Mouse (Mus musculus): ENCODE measurements at regions not wholly inside any gene's neighbourhood (a gene's known extent, or its start where the extent isn't known, plus 50 kb on each side); places are given as distances from the start of the nearest gene placed in this dataset.

DNA sequence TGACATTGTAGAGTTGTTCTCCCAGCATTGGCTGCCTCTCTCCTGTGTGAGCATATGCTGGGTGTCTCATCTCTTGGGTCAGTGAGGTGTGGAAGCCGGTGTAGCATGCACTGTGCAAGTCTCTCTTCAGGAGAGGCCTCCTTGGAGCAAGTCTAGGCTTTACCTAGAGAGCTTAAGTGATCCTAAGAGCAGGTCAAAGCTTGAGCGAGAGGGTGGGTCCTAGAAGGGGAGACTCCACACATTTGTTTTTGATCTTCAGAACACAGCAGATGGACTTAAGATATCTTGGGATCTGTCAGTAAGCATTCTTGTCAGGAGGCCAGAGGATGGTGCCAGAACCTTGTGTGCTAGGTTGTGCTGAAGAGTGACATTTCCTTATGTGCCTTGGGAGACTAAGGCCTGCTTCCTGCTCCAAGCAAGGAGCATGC lies 136.4 kb downstream of the Tmx1 start:
- DNase-seq (ENCODE audit: low spot score in 2 of 2): no peak

DNA sequence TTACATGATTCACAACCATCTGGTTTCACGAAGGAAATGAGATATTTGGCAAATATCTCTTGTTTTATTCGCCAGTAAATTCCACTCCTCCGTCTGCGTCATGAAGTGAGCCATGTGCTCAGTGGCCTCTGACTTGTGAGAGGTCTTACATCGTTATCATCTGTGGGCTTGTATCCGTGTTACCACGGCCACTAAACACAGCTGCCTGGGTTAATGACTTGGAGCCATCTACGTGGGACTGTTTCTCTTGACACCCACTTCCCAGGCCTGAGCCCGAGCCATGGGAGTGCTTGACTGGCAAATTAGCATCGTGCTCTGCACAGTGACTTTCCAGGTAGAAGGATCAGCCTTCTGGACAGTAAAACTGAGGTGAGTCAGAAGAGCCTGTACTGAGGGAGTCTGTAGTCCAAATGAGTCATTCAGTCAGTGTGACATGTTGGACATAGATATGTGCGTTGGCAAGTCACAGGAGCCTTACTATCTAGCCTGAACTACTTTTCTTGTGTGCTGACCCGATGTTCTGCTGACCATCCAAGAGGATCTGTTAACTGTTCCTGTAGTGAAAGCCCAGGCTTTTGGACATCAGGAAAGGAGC lies 137.7 kb downstream of the Tmx1 start:
- no peak for DNase-seq (ENCODE audit: low spot score in 2 of 2)

DNA sequence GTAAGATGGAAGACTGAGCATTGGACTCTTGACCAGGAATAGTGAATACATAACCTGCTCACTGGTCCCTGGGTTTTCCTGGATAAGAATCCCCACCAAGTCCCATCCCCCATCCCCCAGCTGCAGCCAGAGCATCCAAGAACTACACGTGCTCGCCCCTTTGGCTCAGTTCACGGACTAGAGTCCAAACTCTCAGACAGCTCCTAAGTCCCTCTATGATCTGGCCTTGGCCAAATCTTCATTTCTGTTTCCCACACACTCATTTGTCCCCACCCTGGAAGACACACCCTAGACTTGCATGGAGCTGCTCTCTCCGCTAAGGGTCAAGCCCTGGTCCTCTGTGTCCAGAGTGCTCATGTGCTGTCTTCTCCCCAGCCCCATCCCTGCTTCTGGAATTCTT lies 139.9 kb downstream of the Tmx1 start:
- DNase-seq (ENCODE audit: low spot score in 2 of 2): no peak

DNA sequence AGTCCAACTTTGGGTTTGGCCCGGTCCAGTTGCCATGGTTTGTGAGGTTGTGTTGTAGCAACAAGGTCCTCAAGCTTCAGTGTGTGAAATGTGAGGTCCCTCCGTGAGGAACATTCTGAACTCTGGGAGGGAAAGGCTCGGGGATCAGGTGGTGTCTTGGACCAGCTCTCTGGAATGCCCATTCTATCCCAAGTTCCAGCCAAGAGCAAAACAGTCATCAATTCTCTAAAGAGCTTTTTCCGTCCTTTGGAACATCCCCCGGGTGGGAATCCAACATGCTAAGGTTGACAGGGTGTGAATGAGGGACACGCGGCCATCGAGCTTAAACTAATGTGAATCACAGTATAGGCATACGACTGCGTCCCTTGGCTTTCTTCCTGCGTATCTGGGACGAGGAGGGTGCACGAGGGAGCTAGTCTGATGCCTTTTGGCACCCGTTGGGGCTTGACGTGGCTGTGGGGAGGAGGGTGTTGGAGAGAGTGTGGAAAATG lies 145.4 kb downstream of the Tmx1 start:
- DNase-seq (ENCODE audit: low spot score in 2 of 2): no peak

DNA sequence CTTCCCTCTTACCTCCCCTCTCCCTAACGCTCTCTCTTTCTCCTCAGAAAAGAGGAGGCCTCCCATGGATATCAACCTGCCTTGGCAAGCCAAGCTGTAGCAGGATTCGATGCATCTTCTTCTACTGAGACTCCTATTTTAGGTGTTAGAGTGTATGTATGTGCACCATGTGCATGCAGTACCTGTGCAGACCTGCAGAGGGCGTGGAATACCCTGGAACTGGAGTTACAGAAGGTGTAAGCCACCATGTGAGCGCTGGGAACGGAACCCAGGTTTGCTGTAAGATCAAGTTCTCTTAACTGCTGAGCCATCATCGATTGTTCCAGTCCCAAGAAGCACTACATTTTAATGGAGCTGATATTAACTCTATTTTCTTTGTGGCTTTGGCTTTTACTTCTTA lies 146.8 kb downstream of the Tmx1 start:
- no peak for DNase-seq (ENCODE audit: low spot score in 2 of 2)

DNA sequence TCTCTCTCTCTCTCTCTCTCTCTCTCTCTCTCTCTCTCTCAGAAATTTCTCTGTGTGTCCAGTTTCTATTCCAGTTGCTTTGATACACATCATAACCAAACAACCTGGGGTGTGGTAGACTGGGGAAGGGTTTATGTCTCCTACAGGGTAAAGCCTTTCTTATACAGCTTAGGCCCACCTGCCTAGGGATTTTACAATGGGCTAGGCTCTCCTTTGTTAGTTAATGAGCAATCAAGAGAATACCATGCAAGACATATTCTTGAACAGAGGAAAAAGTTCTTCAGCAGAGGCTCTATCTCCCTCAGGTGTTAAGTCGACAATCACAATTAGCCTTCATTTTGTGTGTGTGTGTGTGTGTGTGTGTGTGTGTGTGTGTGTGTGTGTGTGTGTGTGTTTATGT lies 151.0 kb downstream of the Tmx1 start:
- DNase-seq (ENCODE audit: low spot score in 2 of 2): no peak

DNA sequence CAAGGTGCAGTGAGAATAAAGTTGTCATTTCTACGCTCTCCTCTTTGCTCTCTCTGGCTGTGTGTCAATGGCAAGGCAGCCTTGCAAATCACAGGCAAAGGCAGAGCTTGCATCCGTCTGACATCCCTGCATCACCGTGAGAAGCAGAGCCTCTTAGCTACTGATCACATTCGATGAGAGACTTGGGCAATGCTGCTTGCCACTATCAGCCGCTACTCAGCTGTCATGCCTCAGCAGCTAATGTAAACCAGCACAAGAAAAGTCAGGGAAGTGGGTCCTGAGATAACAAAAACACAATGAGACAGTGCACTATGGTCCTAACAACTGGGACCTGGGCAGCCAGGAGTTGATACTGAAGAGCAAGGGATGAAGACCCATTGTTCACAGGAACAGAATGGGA lies 155.8 kb downstream of the Tmx1 start:
- no peak for DNase-seq (ENCODE audit: low spot score in 2 of 2)

DNA sequence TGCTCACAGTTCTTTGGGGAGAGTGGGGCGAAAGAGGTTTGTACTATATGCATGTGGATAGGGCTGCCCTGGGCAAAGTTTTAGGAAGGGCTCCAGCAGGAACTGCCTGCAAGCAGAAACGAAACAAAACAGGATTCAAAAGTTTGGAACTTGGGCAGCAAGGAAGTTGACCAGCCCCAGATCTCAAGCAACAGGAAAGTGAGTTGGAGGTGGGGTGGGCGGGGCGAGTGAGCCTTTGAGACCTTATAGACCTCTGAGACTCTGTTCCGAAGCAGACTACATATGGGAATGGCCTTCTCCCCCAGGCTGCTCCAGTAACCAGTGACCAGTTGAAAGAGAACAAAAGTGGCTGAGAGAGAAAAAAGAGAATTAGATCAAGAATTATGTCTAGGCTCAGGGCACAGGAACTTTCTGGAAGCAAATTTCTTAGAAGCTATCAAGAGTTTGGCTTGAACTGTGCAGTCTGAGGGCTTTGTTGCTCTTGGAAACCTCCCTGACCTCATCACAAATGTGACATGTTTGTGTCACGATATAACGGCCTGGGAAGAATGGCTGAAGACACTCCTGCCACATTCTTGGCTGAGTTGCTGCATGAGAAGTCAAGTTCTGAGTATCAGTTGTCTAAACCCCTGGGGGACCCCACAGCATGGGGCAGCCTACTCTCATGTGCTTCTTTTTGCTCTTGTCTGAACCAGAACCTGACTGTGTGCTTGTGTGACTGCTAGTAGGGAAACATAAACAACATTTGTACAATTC lies 156.4 kb downstream of the Tmx1 start:
- DNase-seq (ENCODE audit: low spot score in 2 of 2): no peak

DNA sequence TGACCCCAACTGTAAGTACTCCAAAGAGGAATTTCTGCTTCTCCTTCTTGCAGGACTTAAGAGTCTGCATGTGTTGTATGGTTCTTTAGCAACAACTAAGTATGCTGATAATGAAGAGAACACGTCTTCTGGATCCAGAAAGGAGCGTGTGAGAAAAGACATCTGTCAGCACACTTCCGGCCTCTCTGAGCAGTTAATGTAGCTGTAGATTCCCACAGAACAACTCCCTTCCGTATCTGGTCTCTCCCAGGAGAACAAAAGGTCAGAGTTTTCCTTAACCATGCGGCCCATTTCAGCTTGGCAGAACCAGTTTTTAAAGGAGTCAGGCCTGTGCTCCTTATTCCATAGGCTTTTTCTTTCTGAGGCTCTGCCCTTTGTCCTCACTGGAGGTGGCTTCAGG lies 159.0 kb downstream of the Tmx1 start:
- DNase-seq (ENCODE audit: low spot score in 2 of 2): no peak

DNA sequence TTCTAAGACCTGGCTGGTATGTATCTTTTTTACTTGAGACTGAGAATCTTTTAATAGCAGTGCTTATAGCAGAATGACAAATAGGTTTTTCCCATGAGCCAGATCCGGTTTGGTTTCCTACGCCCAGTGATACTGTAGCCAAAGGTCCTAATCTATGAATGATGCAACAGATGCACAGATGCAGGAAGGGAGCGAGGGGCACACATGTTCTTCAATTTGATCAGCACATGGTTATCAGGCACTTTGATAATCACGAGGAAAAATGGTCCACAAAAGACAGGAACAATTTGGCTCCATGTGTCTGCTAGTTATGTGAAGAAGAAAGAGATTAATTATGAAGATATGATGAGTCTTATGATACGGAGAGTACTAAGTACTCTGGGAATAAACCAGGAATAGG lies 160.3 kb downstream of the Tmx1 start:
- DNase-seq (ENCODE audit: low spot score in 2 of 2): no peak

DNA sequence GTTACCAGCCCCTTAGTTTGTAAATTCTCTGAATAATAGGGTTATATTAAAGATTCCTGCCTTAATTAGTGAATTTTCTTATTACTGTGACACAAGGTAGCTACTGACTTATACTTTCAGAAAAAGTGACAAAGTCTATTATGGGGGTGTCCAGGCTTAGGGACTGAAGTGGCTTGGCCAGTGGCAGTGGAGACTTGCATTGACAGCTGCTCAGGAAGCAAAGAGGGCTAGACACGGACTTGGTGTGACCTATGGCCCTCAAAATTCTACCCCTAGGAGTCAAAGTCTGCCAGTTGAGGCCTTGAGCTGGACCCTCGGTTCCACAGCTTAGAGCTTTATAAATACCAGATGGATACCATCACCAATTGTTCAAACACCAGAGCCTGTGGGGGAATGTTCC lies 161.2 kb downstream of the Tmx1 start:
- DNase-seq (ENCODE audit: low spot score in 2 of 2): no peak

DNA sequence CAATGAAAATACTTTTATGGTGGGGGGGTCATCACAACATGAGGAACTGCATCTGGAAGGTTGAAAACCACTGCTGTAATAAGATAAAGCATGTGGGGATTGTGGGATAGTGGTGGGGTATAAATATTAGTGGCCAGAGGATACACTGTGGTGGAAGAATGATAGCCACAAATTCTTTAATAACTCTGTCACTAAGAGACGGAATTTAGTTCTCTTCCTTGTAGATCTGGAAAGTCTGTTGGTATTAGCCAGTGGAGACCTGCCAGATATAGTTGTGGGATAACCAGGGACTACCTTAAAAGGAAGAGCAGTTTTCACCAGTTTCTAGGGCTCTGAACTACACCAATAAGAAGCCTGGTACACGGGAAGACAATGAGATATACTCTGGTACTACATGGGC lies 161.8 kb downstream of the Tmx1 start:
- DNase-seq (ENCODE audit: low spot score in 2 of 2): no peak

DNA sequence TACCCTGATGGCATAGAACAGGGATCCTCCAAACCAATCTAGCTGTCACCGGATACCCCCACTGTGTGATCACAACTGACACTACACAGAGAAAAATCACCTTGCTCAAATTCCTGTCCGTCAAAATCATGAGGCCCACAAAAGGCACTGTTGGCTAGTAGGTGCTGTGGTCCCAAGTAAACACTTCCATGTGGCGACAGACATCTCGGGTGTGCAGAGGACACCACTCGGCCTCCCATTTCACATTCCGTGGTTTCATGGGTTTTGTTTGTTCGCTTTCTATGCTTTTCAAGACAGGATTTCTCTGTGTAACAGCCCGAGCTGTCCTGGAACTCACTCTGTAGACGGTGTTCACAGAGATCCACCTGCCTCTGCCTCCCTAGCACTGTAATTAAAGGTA lies 162.2 kb downstream of the Tmx1 start:
- DNase-seq (ENCODE audit: low spot score in 2 of 2): no peak

DNA sequence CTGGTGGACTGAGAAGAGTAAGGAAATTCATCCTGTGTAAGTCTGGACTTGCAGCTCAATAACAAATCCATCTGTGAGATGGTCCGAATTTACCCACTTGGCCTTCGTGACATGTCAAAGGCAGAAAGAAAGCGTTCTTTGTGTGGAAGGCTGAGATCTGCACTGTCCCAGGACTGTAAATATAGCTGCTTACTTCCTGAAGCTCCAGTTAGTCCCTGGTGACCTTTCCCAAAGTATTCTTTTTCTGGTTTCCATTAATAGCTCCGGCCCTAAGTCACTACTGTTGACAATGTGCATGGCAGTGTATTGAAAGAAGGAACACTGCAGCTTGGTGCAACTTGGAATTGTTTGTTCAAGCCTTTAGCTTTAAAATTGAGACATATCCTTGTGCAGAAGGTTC lies 163.2 kb downstream of the Tmx1 start:
- no peak for DNase-seq (ENCODE audit: low spot score in 2 of 2)

DNA sequence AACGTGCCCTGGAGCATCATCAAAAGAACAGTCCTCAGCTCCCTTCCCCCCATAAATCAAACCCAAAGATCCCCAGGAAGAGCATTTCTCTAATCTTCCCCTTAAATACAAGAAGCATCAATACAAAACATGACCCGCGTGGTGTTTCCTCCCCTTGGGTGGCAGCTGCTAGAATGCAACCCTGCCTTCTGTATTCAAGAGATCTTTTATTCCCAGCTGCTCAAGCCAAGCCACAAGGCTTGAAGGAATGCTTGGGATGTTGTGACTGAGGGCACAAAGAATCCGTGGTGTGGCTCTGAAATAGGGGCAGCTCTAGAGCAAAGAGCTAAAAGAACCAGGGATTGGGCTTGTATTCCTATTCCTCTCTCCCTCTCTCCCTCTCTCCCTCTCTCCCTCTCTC lies 163.6 kb downstream of the Tmx1 start:
- DNase-seq (ENCODE audit: low spot score in 2 of 2): no peak

DNA sequence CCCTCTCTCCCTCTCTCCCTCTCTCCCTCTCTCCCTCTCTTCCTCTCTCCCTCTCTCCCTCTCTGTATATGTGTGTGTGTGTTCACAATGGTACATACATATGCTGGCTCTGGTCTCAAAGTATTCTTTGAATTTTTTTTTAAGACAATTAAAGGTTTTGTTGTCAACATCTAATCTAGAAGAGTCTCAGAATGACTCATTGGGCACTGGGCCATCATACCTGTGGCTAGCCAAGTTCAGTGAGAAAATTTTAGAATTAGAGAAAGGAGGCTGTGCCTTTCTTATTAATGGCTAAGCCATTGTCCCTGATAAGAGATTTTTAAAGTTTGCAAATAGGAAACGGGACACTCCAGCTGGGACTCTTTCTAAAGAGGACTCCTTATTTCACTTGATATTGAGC lies 164.1 kb downstream of the Tmx1 start:
- DNase-seq (ENCODE audit: low spot score in 2 of 2): no peak

DNA sequence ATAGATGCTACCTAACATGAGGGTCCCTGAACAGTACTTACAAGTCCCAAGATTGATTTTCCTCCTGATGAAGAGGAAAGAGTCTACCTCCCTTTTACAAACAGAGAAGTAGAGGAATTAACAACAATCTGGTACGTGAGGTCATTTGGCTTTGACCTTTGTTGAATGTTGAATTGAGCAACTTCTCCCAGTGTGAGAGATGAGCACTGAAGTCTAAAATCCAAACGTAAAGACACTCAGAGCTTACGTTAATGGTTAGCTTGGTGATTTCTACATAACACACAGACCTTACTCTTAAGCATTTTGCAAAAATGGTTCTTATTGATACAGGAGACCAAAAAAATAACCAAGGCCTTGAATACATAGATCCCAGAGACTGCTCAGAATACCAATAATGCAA lies 165.1 kb downstream of the Tmx1 start:
- DNase-seq (ENCODE audit: low spot score in 2 of 2): no peak

DNA sequence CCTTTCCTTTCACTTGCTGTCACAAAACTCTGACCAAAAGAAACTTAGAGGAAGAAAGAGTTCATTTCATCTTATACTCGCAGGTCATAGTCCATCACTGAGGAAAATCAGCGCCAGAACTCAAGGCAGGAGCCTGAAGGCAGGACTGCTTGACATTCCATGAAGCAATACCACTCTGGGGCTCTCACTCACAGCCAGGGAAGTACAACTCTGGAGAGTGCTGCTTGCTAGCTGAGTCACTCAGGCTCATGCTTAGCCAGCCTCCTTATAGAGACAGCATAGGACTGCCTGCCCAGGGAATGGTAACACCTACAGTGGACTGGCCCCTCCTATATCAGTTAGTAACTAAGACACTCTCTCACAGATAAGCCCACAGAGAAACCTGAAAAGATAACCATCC lies 166.5 kb downstream of the Tmx1 start:
- DNase-seq (ENCODE audit: low spot score in 2 of 2): no peak

DNA sequence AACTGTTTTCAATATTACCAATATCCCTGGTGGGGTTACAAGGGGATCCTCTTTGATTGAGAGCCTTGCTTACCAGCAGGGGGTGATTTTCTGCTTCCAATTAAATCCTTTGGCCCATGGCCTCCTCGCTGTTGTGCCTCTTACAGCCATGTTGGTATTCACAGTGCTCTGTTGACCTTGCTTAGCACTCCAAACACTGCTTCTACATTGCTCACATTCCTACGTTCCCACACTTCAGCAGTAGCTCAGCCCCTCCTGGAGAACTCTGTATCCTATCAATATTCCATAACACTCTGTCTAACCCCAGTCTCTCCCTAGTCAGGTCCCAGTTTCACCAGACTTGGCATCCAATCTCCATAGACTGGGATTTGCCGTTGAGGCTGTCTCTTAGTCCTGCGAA lies 169.1 kb downstream of the Tmx1 start:
- DNase-seq (ENCODE audit: low spot score in 2 of 2): no peak

DNA sequence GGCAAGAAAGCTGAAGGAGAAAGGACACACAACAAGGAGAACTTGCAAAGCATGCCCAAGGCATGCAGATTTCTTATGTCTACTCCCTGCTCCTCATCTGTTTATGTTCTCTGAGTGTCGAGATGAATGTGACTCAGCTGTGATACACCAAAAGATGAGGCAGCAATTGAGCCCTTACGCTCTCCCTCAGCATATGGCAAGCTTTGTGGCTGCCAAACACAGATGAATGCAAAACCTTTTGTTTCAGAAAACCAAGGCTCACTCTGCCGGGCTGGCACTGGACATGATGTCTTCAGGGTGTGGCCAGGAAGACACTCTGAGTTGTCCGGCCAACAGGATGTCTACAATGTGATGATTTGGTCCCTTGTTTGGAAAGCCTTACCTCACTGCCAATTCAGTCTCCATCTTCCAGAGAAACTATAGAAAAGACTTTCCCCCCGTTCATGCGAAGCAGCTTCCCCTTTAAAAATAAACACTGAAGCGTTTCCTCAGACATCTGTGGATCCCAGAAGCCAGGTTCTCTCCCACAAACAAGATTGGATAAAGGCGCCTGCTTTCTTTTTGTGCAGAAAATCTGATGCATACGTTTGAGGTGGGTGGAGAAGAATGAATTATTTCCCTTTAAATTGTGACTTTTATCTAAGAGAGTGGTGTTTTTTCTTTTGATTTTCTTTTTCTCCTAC lies 171.5 kb downstream of the Tmx1 start:
- no peak for DNase-seq (ENCODE audit: low spot score in 2 of 2)

DNA sequence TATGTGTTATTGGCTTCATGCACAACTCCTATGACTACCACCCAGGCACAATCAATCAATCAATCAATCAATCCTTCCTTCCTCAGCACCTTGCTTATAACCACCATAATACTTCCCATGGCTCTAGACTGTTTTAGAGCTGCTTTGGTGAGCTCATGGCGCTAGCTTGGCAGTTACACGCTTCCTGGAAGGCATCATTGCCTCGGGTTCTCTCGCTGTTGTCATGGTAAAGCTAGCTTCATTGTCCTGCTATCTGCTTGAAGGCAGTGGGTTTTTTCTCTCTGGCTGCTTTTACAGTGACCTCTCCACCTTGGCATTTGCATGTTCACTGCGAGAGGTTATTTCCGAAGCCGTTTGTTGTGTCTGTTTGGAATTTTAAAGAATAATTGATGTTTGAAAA lies 174.7 kb downstream of the Tmx1 start:
- DNase-seq (ENCODE audit: low spot score in 2 of 2): no peak

DNA sequence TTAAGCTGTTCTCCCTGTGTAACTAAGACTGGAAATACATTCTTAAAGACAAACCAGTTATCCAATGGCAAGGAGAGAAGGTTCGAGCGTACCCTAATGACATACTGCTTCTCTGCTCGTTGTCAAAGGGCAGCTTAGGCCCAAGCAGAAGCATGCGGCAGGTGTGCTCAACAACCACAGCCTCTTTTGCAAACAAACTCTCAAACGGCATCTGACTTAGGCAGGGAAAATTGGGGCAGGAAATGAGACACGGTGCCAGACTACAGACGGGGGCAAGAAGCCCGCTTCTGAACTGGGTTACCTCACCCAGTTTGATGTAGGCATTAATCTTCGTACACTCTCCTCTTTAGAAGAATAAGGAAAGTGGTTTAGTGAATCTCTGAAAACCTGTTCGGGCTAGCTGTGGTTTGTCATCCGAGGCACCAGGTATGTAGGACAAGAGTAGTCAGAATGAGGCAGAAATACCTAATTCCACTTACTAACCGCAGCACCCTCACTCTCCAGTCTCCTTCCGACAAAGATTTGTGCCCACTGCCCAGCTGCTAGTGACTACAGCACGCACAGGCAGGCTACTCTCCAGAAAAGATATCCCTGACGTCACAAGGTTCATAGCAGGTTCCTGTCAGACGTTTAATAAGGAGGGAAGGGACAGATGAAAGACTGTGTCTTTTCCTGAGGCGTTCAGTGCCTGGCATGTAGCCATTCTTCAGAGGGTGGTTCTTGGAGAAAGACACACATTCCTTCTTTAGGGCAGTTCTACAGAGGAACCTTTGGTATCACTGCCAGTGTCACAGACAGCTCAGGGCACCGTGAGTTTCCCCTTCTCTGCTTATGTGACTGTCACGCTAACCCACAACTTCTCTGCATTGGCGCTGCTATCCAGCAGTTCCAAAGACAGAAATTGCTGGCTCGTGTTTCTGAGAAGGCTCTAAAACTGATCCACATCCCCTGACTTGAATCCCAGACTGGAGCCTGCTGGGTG lies 175.8 kb downstream of the Tmx1 start:
- no peak for DNase-seq (ENCODE audit: low spot score in 2 of 2)

All from spleen, postnatal 36 days (tissue).